Mouse (Mus musculus) skeletal muscle tissue, adult 2 months (tissue): ENCODE data around the gene Inafm2.

Experiments used
- DNase-seq: peaks from one replicate; pipeline ENCODE4 v3.0.0-alpha.2; 2012; ENCODE audit warnings: low read depth, low spot score

Gene Inafm2

DNA sequence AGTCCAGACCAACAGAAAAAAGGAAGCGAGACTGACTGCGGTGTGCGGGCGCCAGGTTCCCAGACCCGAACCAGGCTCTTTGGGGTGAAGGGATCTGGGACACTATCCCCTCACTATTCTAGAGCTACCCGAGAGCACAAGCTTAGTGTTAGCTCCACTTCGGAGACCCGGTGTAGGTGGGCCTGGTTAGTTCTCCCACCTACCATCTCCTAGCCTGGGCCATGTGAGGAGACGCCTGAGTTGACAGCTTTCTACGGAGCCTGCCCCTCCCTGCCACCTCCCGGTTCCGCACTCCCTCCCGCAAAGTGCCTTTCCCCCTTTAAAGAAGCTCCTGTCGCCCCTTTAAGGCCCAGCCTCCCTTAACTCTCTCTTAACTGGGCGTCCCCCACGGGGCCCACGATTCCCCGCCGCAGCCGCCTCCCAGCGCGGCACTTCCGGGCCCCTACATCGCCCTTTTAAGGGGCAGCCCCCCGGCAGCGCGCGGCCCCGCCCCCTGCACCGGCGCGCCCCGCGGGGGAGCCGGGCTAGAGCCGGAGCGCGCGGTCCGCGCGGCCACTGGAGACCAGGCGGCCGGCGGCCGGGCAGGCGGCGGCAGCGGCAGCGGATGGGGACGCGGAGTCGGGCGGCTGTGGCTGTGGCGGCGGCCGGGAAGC, at the start of gene Inafm2:
Gene Inafm2, plus strand, starts transcription at position 527 of the 653 bp plus-strand sequence.
- peak; percentile 85 for DNase-seq

DNA sequence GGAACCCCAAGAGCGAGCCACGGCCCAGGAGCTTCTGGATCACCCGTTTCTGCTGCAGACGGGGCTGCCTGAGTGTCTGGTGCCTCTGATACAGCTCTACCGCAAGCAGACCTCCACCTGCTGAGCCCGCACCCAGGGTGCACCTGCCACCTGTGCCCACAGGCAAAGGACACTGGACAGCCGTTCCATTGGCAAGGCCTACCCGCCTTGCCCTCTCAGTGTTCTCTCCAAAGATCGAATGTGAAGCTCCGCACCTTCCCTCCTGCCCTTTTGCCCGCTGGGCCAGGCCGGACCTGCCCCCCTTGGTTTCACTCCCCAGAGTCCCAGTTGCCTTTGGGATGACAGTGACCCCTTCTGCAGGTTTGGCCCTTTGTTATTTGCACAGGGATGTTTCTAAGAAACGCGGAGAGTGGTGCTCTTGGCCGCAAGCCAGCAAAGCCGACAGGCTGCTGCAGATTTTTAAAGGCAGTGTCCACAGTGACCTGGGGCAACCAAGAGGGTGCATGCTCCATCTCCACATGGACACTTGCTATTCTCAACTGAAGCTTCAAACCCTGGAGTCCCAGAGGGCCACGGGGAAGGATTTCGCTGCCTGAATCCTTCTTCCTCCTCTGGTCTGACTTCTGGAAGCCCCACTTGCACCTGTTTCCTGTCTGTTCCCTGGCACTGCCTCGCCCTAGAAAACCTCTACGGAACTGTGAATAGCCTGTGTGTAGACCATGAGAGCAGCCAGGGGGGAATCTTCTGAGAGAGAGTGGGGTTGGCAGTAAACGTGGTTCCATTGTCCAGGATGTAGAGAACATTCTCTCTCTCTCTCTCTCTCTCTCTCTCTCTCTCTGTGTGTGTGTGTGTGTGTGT, 48.9 kb upstream of the Inafm2 start:
- no peak for DNase-seq

DNA sequence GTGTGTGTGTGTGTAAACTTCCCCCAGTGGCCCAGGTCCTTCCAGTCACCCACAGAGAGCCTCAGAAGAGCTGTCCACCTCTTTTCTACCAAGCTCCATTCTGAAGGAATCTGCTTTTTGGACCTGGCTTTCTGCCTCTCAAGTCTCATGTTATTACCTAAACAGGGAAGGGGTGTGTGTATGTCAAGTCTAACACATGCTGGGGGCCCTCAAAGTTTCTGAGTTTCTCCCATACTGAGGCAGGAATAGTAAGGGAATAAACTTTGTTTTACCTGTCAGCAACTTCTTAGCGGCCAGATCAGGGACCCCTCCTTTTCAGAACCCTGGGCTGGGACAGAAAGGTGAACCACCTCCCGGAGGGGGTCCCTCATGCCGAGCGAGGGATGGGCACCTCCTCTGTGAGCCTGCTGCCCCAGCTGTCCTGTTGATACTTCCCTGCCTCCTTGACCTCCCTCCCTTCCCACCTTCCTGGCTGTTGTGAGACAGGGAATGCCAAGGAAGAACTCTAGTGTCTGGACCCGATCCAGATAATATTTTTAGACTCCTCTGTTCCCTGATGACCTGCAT, 48.2 kb upstream of the Inafm2 start:
- DNase-seq = peak; percentile 47

DNA sequence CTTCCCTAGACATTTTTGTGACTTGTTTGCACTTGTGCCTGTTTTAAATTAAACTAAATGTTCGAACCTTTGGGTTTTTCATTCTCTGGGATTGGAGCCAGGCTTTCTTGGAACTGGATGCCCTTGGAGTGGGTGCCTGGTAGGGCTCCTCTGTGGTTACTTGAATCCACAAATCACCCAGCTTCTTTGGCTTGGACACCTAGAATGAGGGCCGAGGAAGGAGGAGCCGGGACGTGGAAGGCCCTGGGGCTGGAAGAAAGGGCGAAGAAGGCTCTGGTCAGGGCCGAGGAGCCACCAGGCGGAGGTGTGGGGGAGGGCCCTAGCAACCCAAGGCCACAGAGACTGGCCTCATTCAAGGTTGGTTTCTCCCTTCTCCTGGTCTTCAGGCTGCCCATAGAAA, 47.6 kb upstream of the Inafm2 start:
- peak; percentile 52 for DNase-seq

DNA sequence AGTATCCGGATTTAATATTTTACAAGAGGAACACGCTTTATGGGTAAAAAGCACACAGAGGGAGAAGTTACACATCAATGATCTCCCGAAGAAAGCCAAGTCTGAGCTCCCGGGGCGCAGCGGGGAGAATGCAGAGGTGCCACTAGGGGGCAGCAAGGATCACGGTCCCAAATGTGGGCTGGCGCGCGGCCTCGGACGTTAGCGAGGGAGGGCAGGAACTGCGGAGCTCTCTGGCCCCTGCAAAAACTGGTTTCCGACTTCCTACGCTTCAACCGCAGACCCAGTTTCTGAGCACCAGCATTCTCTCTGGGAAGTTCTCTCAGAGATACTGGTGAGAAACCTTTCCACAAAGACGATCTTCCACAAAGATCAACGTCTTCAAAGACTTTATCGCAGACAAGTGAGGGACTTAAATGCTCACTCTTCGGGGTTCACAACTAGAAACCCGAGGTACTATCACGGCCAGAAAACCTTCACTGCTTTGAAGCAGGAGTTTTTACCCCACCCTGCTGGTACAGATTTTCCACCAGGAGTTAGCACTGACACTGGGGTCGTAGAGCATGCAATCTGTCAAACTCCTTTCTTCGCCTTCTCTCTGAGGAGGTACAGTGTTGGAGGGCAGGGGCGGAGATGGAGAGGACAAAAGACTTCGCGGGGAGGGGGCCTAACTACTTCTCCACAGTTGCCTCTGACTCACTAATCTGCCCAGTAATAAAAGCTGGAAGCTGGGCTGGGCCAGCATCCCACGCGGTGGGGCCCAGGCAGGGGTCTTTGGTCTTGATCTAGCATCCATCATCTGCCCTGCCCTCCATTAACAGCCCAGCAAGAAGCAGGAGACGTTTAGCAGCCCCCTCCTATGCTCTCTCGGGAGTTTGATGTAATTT, 45.1 kb upstream of the Inafm2 start:
- DNase-seq = peak; percentile 54

DNA sequence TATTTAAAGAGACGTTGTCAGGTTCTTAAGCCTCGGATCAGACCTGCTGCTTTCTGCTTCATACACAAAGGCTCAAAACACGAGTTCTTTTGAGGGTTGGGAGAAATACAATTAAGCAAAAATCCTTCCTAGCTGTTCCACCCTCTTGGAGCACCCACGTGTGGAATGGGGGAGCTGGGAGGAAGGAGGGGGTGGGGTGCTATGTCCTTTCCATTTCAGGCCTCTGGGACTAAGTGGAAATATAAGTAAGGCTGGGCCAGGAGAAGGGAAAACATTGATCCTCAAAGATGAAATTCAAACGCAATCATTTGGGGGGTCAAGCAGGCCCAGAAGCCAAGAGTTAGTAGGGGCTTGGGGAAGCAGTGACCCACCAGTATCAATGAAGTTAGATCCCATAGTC, 44.4 kb upstream of the Inafm2 start:
- no peak for DNase-seq

DNA sequence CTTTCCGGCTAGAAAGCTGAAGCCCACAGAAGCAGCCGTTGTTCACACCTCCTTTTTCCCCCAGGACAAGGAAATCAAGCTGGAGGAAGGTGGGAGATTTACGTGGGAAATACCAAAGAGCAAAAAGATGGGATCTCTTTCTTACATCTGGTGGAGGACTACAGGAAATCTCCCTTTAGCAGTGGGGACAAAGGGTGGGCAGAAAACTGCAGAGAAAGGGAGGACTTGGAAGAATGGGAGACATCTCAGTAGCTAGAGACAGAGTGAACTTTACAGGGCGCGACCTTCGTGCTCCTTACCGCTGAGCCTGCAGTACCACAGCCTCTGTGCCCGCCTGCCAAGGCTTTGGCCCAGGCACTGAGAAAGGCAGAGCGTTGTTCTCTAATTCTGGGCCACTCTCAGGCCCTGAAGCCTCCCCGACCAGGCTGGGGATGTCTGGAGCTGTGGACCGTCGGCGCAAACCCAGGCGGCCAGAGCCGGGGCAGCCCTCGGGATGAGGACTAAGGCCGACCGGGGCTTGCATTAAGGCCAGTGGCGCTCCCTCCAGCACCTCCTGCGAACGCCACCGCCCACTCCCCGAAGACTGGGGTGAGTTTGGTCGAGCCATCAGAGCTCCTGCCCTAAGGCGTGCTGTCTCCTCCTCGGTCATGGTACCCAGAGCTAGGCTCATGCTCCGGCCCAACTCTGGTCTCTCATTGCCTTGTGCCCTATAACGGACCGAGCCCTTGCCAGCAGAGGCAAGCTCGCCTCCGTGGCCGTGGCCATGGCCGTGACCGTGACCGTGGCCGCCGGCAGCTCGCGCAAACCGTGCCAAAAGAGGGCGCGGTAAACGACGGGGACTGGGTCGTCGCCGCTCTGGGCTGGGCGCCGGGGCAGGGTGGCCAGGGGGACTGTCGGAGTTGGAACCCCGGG, 43.3 kb upstream of the Inafm2 start:
- no peak for DNase-seq

DNA sequence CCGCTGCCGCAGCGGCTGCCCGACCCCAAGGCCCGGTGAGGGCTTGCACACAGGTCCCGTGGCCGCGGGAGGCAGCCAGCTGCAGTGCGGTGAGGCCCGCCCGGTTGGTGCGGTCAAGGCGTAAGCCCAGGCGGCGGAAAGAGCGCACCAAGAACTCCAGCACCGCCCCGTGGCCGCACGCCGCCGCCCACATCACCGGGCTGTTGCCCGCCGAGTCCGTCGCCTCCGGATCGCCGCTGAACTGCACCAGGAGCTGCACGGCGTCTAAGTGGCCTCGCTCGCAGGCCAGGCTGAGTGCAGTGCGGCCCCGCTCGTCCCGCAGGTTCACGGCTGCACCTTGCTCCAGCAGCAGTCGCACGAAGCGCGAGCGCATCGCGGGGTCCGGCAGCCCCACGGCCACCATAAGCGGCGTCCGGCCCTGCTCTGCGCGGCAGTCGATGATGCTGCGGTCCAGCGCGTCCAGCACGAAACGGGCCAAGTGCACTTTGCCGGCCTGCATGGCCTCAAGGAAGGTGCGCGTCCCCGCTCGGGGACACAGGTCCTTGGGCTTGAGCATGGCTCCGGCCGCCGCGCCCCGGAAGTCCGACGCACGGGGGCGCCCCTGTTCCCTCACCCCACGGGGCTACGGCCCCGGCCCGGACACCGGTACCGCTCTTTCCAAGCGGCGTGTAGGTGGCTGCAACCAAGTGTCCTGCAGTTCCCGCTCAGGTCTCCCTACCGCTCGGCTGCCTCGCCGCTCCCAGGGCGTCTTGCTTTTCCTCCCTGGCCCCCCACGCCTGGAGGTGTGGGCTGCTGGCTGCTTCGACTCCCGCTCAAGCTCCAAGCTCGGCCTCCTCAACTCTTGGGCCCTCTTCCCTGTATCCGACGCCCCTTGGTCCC, 42.4 kb upstream of the Inafm2 start:
- DNase-seq = no peak

DNA sequence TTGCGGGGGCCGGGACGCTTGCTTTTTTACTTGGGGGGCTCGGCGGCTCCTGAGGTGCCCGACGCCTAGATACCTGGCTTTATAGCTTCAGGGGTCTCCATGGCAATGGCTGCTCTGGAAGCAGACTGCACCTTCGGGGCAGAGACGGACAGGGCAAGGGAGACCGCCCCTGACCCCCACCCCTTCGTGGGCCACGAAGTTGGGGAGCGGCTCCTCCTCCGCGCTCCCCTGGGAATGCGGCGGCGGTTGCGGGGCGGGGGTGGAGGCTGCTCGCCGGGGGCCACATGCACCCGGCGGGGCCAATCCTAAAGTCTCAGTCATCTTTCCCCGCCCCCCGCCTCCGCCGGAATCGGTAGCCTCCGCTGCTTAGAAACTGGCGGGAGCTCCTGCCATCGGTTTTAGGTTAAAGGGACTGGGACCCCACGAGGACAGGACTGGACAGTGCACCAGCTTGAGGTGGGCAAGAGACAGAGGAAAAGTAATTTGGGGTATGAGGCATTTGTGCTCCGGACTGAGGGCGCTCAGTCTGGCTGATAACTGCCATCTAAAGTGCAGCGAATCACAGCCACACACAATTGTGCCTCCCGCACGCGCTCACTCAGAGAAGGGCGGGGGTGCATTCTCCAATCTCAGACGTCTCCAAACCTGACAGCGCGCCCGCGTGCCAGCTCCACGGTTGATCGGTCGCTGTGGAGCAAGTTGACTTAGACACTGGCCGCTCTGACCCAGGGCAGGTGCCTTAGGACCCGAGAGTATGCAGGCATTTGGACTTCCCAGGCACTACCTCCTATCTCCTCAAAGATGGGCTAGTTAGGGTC, 41.4 kb upstream of the Inafm2 start, which contains the start of gene Ankrd63:
Gene Ankrd63, minus strand, starts transcription at position 51 of the 818 bp plus-strand sequence.
- DNase-seq = no peak

DNA sequence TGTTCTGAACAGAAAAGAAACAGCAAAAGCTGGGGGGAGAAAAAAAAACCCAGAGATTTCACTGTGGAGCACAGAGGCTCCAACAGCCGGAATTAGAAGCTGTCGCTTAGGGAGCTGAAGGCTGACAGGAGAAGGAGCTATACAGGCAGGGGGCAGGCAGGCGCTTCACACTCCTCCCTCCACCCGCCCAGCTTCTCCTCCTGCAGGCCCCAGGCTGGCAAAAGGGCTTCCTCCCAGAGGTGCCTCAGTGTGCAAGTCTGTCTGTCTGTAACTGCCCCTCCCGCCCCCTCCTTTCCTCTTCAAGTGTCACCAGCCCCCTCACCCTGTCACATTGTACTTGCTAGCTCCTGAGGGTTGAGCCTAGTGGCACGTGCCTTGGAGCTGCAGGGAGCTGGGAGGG, 39.1 kb upstream of the Inafm2 start:
- DNase-seq = no peak

DNA sequence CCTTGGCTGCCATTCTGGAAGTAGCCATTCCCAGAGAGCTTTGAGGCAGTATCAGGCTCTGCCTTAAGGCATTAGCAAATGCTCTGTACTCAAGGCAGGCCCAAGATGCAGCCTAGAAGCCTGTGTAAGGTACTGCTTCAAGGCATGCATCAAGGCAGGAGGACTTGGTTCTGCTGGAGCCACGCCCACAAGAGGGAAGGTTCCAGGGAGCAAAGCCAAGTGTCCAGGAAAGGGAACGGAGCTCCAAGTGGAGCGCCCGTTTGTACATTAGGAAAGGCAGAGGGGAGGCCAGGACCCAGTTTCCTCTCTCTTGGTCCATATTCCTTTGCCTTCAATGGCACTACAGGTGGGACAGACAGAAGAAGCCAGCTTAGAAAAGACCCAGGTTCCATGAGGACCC, 37.1 kb upstream of the Inafm2 start:
- DNase-seq = no peak

DNA sequence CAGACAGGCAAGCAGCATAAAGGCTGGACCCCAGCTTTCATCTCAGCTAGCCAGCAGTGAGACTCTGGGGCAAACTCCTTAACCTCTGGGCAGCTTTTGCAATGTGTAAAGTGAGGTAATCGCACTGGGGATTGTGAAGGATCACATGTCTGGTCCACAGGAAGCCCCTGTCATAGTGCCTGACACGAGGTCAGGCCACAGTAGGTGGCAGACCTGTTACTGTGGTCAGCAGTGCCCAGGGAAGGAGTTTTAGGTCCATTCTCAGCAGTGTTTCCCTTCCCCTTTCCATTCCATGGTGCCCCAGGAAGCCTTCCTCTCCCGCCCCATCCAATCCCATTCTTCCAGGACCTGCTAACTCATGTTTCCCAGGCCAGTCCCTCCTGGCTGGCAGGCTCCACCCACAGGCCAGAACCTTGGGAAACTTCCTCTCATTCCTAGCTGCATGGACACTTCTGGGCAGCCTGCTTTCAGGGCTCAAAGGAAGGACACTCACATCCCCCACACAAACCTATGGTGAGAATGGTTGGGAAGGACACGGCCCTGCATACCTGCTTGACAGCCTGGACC, 35.8 kb upstream of the Inafm2 start:
- DNase-seq = no peak

DNA sequence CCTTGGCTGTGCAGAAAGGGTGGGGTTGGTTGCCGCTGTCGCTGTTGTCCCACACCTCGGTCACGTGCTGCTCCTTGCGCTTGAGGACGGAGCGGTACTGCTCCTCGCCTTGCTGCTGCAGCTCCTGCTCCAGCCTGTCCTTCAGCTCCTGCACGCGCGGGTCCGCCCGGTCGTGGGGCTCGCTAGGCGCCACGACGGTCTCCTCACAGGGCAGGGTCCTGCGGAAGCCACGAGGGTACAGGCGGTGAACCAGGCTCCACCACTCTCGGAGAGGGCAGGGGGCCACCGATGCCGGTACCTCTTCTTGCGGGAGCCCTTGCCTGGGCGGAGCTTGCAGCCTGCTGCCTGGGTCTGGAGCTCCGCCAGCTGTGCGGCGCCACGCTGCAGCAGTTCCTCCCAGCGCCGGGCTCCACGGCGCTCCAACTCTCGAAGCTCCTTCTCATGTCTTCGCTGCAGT, 34.5 kb upstream of the Inafm2 start:
- DNase-seq = no peak

DNA sequence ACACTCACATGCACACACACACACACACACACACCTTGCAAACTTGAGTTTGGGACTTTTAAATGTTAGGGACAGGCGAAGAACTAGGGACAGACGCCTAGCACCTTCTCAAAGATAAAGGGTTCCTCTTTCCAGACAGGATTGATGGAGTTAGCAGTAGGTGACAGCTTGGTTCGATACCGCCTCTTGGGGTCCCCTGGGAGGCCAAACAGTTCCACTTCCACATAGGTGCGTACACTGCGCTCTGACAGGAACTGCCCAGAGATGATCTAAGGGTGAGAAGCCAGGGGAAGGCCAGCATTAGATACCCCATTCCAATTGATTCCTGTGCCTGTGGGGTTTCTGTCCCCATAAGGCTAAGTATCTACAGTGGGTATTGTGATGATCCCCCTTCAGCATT, 31.9 kb upstream of the Inafm2 start:
- DNase-seq = no peak

DNA sequence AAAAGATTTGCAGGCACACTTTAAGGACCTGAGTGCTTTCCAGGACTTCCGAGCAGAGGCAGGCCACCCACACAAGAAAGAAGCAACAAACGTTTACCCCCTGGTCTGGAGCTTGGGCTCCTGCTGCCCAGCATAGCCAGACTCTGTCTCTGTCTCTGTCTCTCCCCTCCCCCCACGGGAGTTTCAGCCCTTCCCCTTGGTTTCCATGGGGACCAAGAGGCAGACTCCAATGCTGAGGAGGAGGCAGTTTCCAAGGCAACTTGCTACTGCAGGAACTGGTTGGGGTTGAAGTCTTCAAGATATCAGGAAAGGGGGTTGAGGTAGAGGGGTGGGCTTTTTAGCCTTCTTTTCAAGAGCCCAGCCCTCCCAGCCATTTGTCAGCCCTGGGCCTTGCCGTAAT, 31.3 kb upstream of the Inafm2 start:
- no peak for DNase-seq

DNA sequence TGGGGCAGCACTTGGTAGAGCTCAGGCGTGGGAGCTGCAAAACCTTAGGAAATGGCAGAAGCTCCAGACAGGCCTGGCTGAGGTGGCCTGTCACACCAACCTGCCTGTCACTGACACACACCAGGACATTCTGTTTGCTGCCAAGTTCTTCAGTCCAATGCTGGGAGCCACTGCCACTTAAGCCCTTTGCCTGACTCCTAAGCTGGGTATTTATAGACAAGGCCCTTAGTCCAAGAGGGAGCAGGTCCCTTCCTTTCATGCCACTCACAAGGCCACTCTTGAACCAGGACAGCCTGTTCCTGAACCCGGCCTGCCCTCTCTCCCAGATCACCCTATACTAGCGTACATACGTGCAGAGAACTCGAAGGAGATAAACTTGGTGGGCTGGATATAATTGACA, 28.9 kb upstream of the Inafm2 start:
- peak; percentile 86 for DNase-seq

DNA sequence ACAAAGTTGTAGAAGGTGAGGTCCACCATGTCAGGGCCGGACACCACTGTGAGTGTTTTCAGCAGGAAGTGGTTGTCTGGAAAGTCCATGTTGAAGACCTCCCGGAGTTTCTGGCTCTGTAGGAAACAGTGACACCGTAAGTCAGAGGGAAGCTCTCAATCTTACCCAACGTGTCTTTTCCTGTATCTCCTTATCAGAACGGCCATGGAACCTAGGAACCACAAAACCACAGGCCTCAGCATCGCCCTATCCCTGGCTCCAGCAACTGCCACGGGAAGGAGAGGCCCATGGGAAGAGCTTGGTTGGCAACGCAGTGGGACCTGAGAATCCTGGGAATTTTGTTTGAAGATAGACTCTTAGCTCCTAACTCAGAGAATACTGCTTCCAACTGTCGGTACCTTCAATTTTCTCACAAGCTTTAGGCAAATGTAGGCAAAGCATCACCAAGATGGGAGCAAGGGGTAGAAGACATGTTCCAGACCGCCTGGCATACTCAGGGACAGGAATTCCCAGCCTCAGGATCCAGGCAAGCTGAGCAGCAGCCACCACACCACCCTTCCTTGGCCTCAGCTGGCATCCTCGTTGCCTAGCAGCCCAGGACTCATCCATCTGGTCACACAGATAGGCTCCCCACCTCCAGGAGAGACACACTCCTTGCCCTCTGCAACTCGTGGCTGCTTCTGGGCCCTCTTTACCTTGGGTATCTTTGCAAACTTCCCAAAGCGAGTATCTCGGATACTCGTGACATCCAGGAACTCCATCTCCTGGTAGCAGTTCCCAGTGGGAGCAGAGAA, 21.7 kb upstream of the Inafm2 start:
- no peak for DNase-seq

DNA sequence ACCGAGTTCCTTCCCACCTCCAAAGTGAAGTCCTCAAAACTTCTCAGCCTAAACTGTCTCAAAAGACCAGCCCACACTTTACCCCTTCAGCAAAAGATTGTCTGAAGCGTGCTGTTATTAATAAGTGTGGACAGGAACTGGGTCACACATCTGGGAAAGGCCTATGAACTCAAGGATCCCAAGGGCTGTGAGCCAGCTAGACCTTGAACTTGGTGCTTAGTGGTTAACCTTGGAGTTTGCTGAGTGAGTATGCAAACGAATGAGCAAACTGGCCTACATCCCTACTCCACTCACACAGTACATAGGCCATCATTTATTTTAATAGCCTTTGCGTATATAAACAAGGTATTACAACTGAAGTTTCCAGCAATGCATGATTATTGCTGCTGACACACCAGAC, 20.0 kb upstream of the Inafm2 start:
- no peak for DNase-seq
